Mouse (Mus musculus): ENCODE measurements around the gene Gabarapl1.
"Not testable (repeated sequence)": the region's sequence is repeated elsewhere in the genome, so short reads cannot be mapped to it uniquely, and the experiment has no call there.

Gene Gabarapl1

GRCm38 (mm10) chr6:129532942-129533860 lies at the start of gene Gabarapl1:
Gene Gabarapl1 (plus strand): TSS chr6:129533160.
- DNase-seq (ENCODE audit: low read depth), result peak; percentile 57

GRCm38 (mm10) chr6:129494924-129495323 lies 38.0 kb upstream of the Gabarapl1 start:
- no peak for DNase-seq (ENCODE audit: low read depth)

GRCm38 (mm10) chr6:129497345-129498218 lies 35.4 kb upstream of the Gabarapl1 start:
- no peak for DNase-seq (ENCODE audit: low read depth)

GRCm38 (mm10) chr6:129499516-129499915 lies 33.4 kb upstream of the Gabarapl1 start:
- not testable (repeated sequence) for DNase-seq (ENCODE audit: low read depth)

- no peak for DNase-seq (ENCODE audit: low read depth)
These were observed 29.5 kb upstream of the Gabarapl1 start for GRCm38 (mm10) chr6:129503471-129503870.

- DNase-seq (ENCODE audit: low read depth), result no peak
These were observed 25.9 kb upstream of the Gabarapl1 start, which contains the start of gene Olr1 for GRCm38 (mm10) chr6:129507024-129507423. Gene Olr1 (minus strand): TSS chr6:129507165.

- DNase-seq (ENCODE audit: low read depth), result no peak
These were observed 22.6 kb upstream of the Gabarapl1 start for GRCm38 (mm10) chr6:129510120-129510911.

- DNase-seq (ENCODE audit: low read depth), result no peak
These were observed 20.6 kb upstream of the Gabarapl1 start, which contains the start of gene Tmem52b for GRCm38 (mm10) chr6:129512367-129512766. Gene Tmem52b (plus strand): TSS chr6:129512555.

- no peak for DNase-seq (ENCODE audit: low read depth)
These were observed 20.1 kb upstream of the Gabarapl1 start for GRCm38 (mm10) chr6:129512868-129513267.

GRCm38 (mm10) chr6:129513409-129513808 lies 19.6 kb upstream of the Gabarapl1 start:
- DNase-seq (ENCODE audit: low read depth), result no peak

GRCm38 (mm10) chr6:129514376-129514775 lies 18.6 kb upstream of the Gabarapl1 start:
- no peak for DNase-seq (ENCODE audit: low read depth)

- DNase-seq (ENCODE audit: low read depth), result no peak
These were observed 17.9 kb upstream of the Gabarapl1 start for GRCm38 (mm10) chr6:129515068-129515467.

GRCm38 (mm10) chr6:129516388-129516787 lies 16.6 kb upstream of the Gabarapl1 start:
- no peak for DNase-seq (ENCODE audit: low read depth)

GRCm38 (mm10) chr6:129517752-129518408 lies 15.1 kb upstream of the Gabarapl1 start:
- peak; percentile 41 for DNase-seq (ENCODE audit: low read depth)

- DNase-seq (ENCODE audit: low read depth), result no peak
These were observed 6.9 kb upstream of the Gabarapl1 start for GRCm38 (mm10) chr6:129526069-129526468.

GRCm38 (mm10) chr6:129527416-129527815 lies 5.5 kb upstream of the Gabarapl1 start:
- no peak for DNase-seq (ENCODE audit: low read depth)

- DNase-seq (ENCODE audit: low read depth), result no peak
These were observed 3.4 kb upstream of the Gabarapl1 start for GRCm38 (mm10) chr6:129529605-129530004.

- no peak for DNase-seq (ENCODE audit: low read depth)
These were observed 2.7 kb upstream of the Gabarapl1 start for GRCm38 (mm10) chr6:129530261-129530660.

GRCm38 (mm10) chr6:129532556-129532941 lies 411 bp upstream of the Gabarapl1 start:
- peak; percentile 25 for DNase-seq (ENCODE audit: low read depth)

- peak; percentile 28 for DNase-seq (ENCODE audit: low read depth)
These were observed 1.1 kb downstream of the Gabarapl1 start for GRCm38 (mm10) chr6:129534057-129534456.

GRCm38 (mm10) chr6:129534627-129535190 lies 1.7 kb downstream of the Gabarapl1 start:
- DNase-seq (ENCODE audit: low read depth), result no peak
